Mouse (Mus musculus) midbrain, embryonic 14.5 days (tissue): Measurements from ENCODE around the gene Kcne4. TPM values are rescaled to one million over a fixed set of nuclear protein-coding genes. Genes with fewer than 3 reads are reported as not detected.

Experiments
- ATAC-seq: fragments of 200-750 bp; cut with Nextera tagmentation; 2 replicates; pipeline ENCODE4 v1.8.0; 2017; ENCODE audit warnings: moderate number of reproducible peaks, moderate library complexity; ENCODE audit not compliant: low FRiP score, low TSS enrichment
- DNase-seq: peaks from one replicate; pipeline ENCODE4 v3.0.0-alpha.2; 2015
- H3K27ac ChIP-seq: fragments of 300-500 bp; sonication (generic); replicated peaks from 2 replicates; pipeline ENCODE4 v1.5.1; 2014; ENCODE audit warnings: mild to moderate bottlenecking, low read depth, low read length, moderate library complexity
- H3K27me3 ChIP-seq: fragments of 300-500 bp; sonication (generic); 2 replicates; pipeline ENCODE4 v1.6.1; 2014; ENCODE audit warnings: low read length, control low read depth, mixed read lengths; ENCODE audit not compliant: control insufficient read depth, insufficient read depth
- H3K36me3 ChIP-seq: fragments of 300-500 bp; sonication (generic); 2 replicates; pipeline ENCODE4 v1.6.1; 2014; ENCODE audit warnings: low read length, control low read depth; ENCODE audit not compliant: control insufficient read depth, insufficient read depth
- H3K4me1 ChIP-seq: fragments of 300-500 bp; sonication (generic); 2 replicates; pipeline ENCODE4 v1.6.1; 2014; ENCODE audit warnings: mild to moderate bottlenecking, antibody characterized with exemption, low read length, control low read depth; ENCODE audit not compliant: control insufficient read depth, insufficient read depth
- H3K4me2 ChIP-seq: fragments of 300-500 bp; sonication (generic); 2 replicates; pipeline ENCODE4 v1.6.1; 2014; ENCODE audit warnings: mild to moderate bottlenecking, low read length, moderate library complexity
- H3K4me3 ChIP-seq: fragments of 300-500 bp; sonication (generic); replicated peaks from 2 replicates; pipeline ENCODE4 v1.5.1; 2014; ENCODE audit warnings: low read depth, low read length
- H3K9ac ChIP-seq: fragments of 300-500 bp; sonication (generic); replicated peaks from 2 replicates; pipeline ENCODE4 v1.6.1; 2014; ENCODE audit warnings: mild to moderate bottlenecking, low read length, moderate library complexity
- H3K9me3 ChIP-seq: fragments of 300-500 bp; sonication (generic); 2 replicates; pipeline ENCODE4 v1.6.1; 2016; ENCODE audit warnings: low read length, control low read depth, mixed read lengths; ENCODE audit not compliant: control insufficient read depth
- WGBS: fragments of 180-500 bp; shearing (Covaris S2); extraction: QIAGEN DNeasy Blood & Tissue Kit; methylation state at CpG from one replicate; pipeline ENCODE4 v1.1.7; 2014; 5-methylcytosine and 5-hydroxymethylcytosine counted together
- polyA plus RNA-seq: library from polyadenylated mRNA; unstranded; fragments of >200 nt; fragmentation: Nextera tagmentation; extraction: Ambion mirVana; gene quantifications from 2 replicates; pipeline ENCODE4 v1.2.1, GENCODE M21; 2014

Gene Kcne4
- polyA plus RNA-seq, 1 experiment from 2014 or later, result 1.5 TPM

- H3K9ac ChIP-seq, result no peak overlapping the region
- ATAC-seq (no peak), DNase-seq (no peak)
- WGBS, result 84% methylated on average over 6 of the region's 6 CpGs
- H3K4me1 ChIP-seq, result no peaks in the 10 kb centered on the region
- no peaks in the 10 kb centered on the region for H3K9me3 ChIP-seq
- H3K4me3 ChIP-seq, result no peak overlapping the region
- H3K27ac ChIP-seq, result no peak overlapping the region
- no peak overlapping the region for H3K4me2 ChIP-seq
- no peaks in the 10 kb centered on the region for H3K27me3 ChIP-seq
- H3K36me3 ChIP-seq, result no peaks in the 10 kb centered on the region
These were observed 47.8 kb downstream of the Kcne4 start for GRCm38 (mm10) chr1:78864351-78864750.

- Histone ChIP-seq H3K27me3 (no peaks in the 10 kb centered on the region), H3K4me1 (no peaks in the 10 kb centered on the region), H3K27ac (no peak overlapping the region), H3K36me3 (no peaks in the 10 kb centered on the region), H3K9me3 (no peaks in the 10 kb centered on the region), H3K4me3 (no peak overlapping the region), H3K4me2 (no peak overlapping the region), H3K9ac (no peak overlapping the region)
- no peak for DNase-seq
- 78% methylated on average over 4 of the region's 4 CpGs for WGBS
- ATAC-seq, result no peak
These were observed 48.3 kb downstream of the Kcne4 start for GRCm38 (mm10) chr1:78864799-78865346.

DNA sequence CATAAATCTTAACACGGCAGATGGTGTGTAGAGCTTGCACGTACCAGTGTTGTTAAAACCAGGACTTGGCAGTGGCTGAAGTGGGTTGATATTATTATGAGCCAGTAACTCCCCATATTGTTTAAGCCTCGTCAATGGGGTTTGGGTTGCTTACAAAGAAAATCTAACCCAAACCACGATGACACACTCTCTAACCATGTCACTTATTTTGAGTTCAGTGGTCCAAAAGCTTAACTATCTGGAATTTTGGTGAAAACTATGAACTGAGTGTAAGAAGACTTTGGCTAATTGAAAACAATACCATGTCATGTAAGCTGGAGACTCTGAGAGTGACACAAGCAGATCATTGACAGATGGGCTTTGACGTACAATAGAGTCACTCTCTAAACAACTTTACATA, 49.4 kb downstream of the Kcne4 start:
- 93% methylated on average over 5 of the region's 5 CpGs for WGBS
- H3K27ac ChIP-seq, result no peak overlapping the region

DNA sequence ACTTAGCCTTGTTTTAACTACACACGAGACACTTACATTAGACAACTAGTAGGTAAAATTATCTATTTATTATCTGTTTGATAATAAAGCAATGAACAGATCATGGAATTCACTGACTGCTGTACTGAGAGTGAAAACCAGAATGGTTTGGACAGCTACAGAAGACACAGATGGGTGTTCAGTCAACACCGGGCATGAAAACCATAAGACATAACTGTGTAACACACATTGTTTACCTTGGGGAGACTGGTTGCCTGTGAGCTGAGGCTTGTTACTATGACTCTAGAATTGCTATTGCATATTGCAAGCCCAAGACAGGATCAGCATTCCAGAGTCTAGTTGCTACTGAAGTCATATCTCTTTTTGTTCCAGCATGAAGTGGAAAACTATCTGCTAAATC, 49.9 kb downstream of the Kcne4 start:
- no peak overlapping the region for H3K4me3 ChIP-seq
- no peaks in the 10 kb centered on the region for H3K27me3 ChIP-seq
- H3K9me3 ChIP-seq, result no peaks in the 10 kb centered on the region
- H3K4me2 ChIP-seq, result no peak overlapping the region
- H3K4me1 ChIP-seq, result no peaks in the 10 kb centered on the region
- H3K9ac ChIP-seq, result no peak overlapping the region
- H3K27ac ChIP-seq, result no peak overlapping the region
- ATAC-seq (no peak), DNase-seq (no peak)
- no peaks in the 10 kb centered on the region for H3K36me3 ChIP-seq
- WGBS, result 92% methylated on average over 2 of the region's 2 CpGs

More for the DNA sequence above, 49.4 kb downstream of the Kcne4 start:
- Histone ChIP-seq H3K27me3 (no peaks in the 10 kb centered on the region), H3K36me3 (no peaks in the 10 kb centered on the region), H3K9me3 (no peaks in the 10 kb centered on the region), H3K4me3 (no peak overlapping the region), H3K4me2 (no peak overlapping the region), H3K9ac (no peak overlapping the region), H3K4me1 (no peaks in the 10 kb centered on the region)
- DNase-seq, result no peak
- no peak for ATAC-seq

Other genes starting within 250 kb of the Kcne4 start
- 61.3 and 105 TPM in 2 replicates for gene Acsl3, start 158.9 kb upstream of the Kcne4 start, polyA plus RNA-seq
- 3.8 and 4.5 TPM in 2 replicates for gene Utp14b, start 158.7 kb upstream of the Kcne4 start, polyA plus RNA-seq